9 mouse cellular contexts compared by ENCODE assay signal in genomic region chr2:32816946-32817581, GRCm38 (mm10). TPM values are rescaled to one million over a fixed set of nuclear protein-coding genes. Genes with fewer than 3 reads are reported as not detected.
A peak's percentile ranks its signal among the peaks of the same experiment; 100 is the strongest.
DNase-seq lines count a peak whose midpoint lies in the region; ATAC-seq and TF ChIP-seq lines count a peak whose summit lies in the region.
"Had no signal": no experiment of that assay in that cellular context is flagged by ENCODE, and none has a peak within 500 bp of the region (broad histone marks: within the 10 kb centered on the region; RNA-seq: fewer than 3 reads in every experiment).

No protein-coding gene starts in this region.

- no peaks in the 10 kb centered on the region for H3K27me3 ChIP-seq in embryonic facial prominence, embryonic 14.5 days (replicated peaks; ENCODE audit: control insufficient read depth, insufficient read depth, low read length)
- H3K27me3 ChIP-seq in heart, embryonic 11.5 days (ENCODE audit: control insufficient read depth, insufficient read depth, low read length) = no peaks in the 10 kb centered on the region
- no peaks in the 10 kb centered on the region for H3K27me3 ChIP-seq in thymus, adult 2 months (ENCODE audit: control insufficient read depth, insufficient read depth, low read length)
- H3K27me3 ChIP-seq: heart, embryonic 13.5 days had no signal

- H3K36me3 ChIP-seq in embryonic facial prominence, embryonic 14.5 days (ENCODE audit: control insufficient read depth, insufficient read depth, low read length) = peaks cover 36% of the 10 kb centered on the region
- 0 out of 2 replicates have a peak, but pooled peaks cover 3% of the 10 kb centered on the region for H3K36me3 ChIP-seq in heart, embryonic 11.5 days (ENCODE audit: control insufficient read depth, insufficient read depth, low read length)
- H3K36me3 ChIP-seq in thymus, adult 2 months (ENCODE audit: control insufficient read depth, insufficient read depth, low read length) = no peaks in the 10 kb centered on the region

- H3K4me1 ChIP-seq in embryonic facial prominence, embryonic 14.5 days (ENCODE audit: control insufficient read depth, insufficient read depth, low read length) = no peaks in the 10 kb centered on the region
- no peaks in the 10 kb centered on the region for H3K4me1 ChIP-seq in heart, embryonic 11.5 days (ENCODE audit: control insufficient read depth, insufficient read depth, low read length)
- H3K4me1 ChIP-seq in thymus, adult 2 months (replicated peaks; ENCODE audit: control insufficient read depth, insufficient read depth, low read length) = no peaks in the 10 kb centered on the region
- H3K4me1 ChIP-seq: heart, embryonic 13.5 days had no signal

- no peaks in the 10 kb centered on the region for H3K9me3 ChIP-seq in embryonic facial prominence, embryonic 14.5 days (ENCODE audit: control insufficient read depth, low read length)
- H3K9me3 ChIP-seq in heart, embryonic 11.5 days (replicated peaks; ENCODE audit: control insufficient read depth, low read length) = no peaks in the 10 kb centered on the region
- H3K9me3 ChIP-seq: heart, embryonic 13.5 days had no signal

- no peak overlapping the region for H3K4me3 ChIP-seq in embryonic facial prominence, embryonic 14.5 days (ENCODE audit: low read depth, low read length)
- no peak overlapping the region for H3K4me3 ChIP-seq in heart, embryonic 11.5 days (ENCODE audit: low read depth, low read length)
- H3K4me3 ChIP-seq in thymus, adult 2 months (ENCODE audit: control insufficient read depth, insufficient read depth, low read length) = no peak overlapping the region
- H3K4me3 ChIP-seq: heart, embryonic 13.5 days had no signal

- WGBS in embryonic facial prominence, embryonic 14.5 days = 70% methylated on average over 17 of the region's 17 CpGs
- 66% methylated on average over 17 of the region's 17 CpGs for WGBS in heart, embryonic 11.5 days (ENCODE audit: insufficient replicate concordance)
- WGBS in thymus, adult 2 months = 93% methylated on average over 17 of the region's 17 CpGs

- no peak overlapping the region for H3K27ac ChIP-seq in embryonic facial prominence, embryonic 14.5 days (replicated peaks; ENCODE audit: low read depth, low read length)
- no peak overlapping the region for H3K27ac ChIP-seq in heart, embryonic 11.5 days (ENCODE audit: low read depth, low read length)
- no peak overlapping the region for H3K27ac ChIP-seq in thymus, adult 2 months (ENCODE audit: control insufficient read depth, insufficient read depth, low read length)
- H3K27ac ChIP-seq: heart, embryonic 13.5 days had no signal

- no peak for TF ChIP-seq CTCF in thymus, adult 2 months (IDR thresholded peaks at IDR 0.05; ENCODE audit: borderline replicate concordance, control insufficient read depth, extremely low read depth, insufficient read depth, low read length, poor library complexity)

- ATAC-seq in embryonic facial prominence, embryonic 14.5 days (ENCODE audit: low read depth) = no peak; the same call in 1 of the 2 replicates
- no peak for ATAC-seq in heart, embryonic 11.5 days (replicated peaks; ENCODE audit: insufficient number of reproducible peaks, low FRiP score, low TSS enrichment)

- TF ChIP-seq POLR2A in thymus, adult 2 months (IDR thresholded peaks at IDR 0.05; ENCODE audit: control insufficient read depth, extremely low read depth, insufficient read depth, low read length, poor library complexity) = no peak

- no peak overlapping the region for H3K4me2 ChIP-seq in embryonic facial prominence, embryonic 14.5 days (ENCODE audit: low read depth, low read length)
- no peak overlapping the region for H3K4me2 ChIP-seq in heart, embryonic 11.5 days
- H3K4me2 ChIP-seq: heart, embryonic 13.5 days had no signal

- no peak overlapping the region for H3K9ac ChIP-seq in embryonic facial prominence, embryonic 14.5 days (ENCODE audit: low read depth, low read length)
- H3K9ac ChIP-seq in heart, embryonic 11.5 days (ENCODE audit: low read depth, low read length) = no peak overlapping the region
- H3K9ac ChIP-seq: heart, embryonic 13.5 days had no signal

- peak; percentile 20 for DNase-seq in brain, embryonic 18.5 days (ENCODE audit: low read depth, low spot score)
- DNase-seq in embryonic facial prominence, embryonic 14.5 days (ENCODE audit: low spot score) = peak; percentile 29
- peak; percentile 71 for DNase-seq in layer of hippocampus, adult 9-10 months (ENCODE audit: low spot score)
- DNase-seq in lung, postnatal 14 days = peak; percentile 29
- no peak for DNase-seq in Muller cell, postnatal 12 days (ENCODE audit: inconsistent ontology term)
- DNase-seq in ovary, adult 18-20 months (ENCODE audit: low spot score) = no peak
- no peak for DNase-seq in thymus, adult 2 months

RNA-seq across cellular contexts. Expression of gene Stxbp1, which starts 30.0 kb away (rescaled TPM):
- 26.8 and 29.7 TPM in 2 replicates for polyA plus RNA-seq in embryonic facial prominence, embryonic 14.5 days (2014; fragmentation: Nextera tagmentation; extraction: Ambion mirVana)
- 20.6 and 26.1 TPM in 2 replicates for polyA plus RNA-seq in heart, embryonic 11.5 days (2014; fragmentation: Nextera tagmentation; extraction: Ambion mirVana)
- 6.6 and 8.3 TPM in 2 replicates for polyA plus RNA-seq in thymus, adult 2 months (2012; rRNA removed)

RNA-seq across cellular contexts. Expression of gene Cfap157, which starts 32.8 kb away (rescaled TPM):
- polyA plus RNA-seq in embryonic facial prominence, embryonic 14.5 days (2014; fragmentation: Nextera tagmentation; extraction: Ambion mirVana) = 0.20 and 0.63 TPM in 2 replicates
- polyA plus RNA-seq in heart, embryonic 11.5 days (2014; fragmentation: Nextera tagmentation; extraction: Ambion mirVana) = 0.57 and 0.84 TPM in 2 replicates
- polyA plus RNA-seq in thymus, adult 2 months (2012; rRNA removed) = 0.11 and 0.27 TPM in 2 replicates

RNA-seq across cellular contexts. Expression of gene Ptrh1, which starts 41.5 kb away (rescaled TPM):
- polyA plus RNA-seq in embryonic facial prominence, embryonic 14.5 days (2014; fragmentation: Nextera tagmentation; extraction: Ambion mirVana) = 5.2 and 5.8 TPM in 2 replicates
- 3.7 and 5.7 TPM in 2 replicates for polyA plus RNA-seq in heart, embryonic 11.5 days (2014; fragmentation: Nextera tagmentation; extraction: Ambion mirVana)
- 36.5 and 43.4 TPM in 2 replicates for polyA plus RNA-seq in thymus, adult 2 months (2012; rRNA removed)

RNA-seq across cellular contexts. Expression of gene Ttc16, which starts 41.6 kb away (rescaled TPM):
- 0.22 and 0.85 TPM in 2 replicates for polyA plus RNA-seq in embryonic facial prominence, embryonic 14.5 days (2014; fragmentation: Nextera tagmentation; extraction: Ambion mirVana)
- 0.08 and 0.27 TPM in 2 replicates for polyA plus RNA-seq in heart, embryonic 11.5 days (2014; fragmentation: Nextera tagmentation; extraction: Ambion mirVana)
- polyA plus RNA-seq in thymus, adult 2 months (2012; rRNA removed) = 1.9 and 2.3 TPM in 2 replicates

RNA-seq across cellular contexts. Expression of gene Fam129b, which starts 58.9 kb away (rescaled TPM):
- 38.4 and 39.0 TPM in 2 replicates for polyA plus RNA-seq in embryonic facial prominence, embryonic 14.5 days (2014; fragmentation: Nextera tagmentation; extraction: Ambion mirVana)
- polyA plus RNA-seq in heart, embryonic 11.5 days (2014; fragmentation: Nextera tagmentation; extraction: Ambion mirVana) = 21.5 and 24.2 TPM in 2 replicates
- 20.8 and 22.9 TPM in 2 replicates for polyA plus RNA-seq in thymus, adult 2 months (2012; rRNA removed)

Comparison
In these comparisons a context has a peak if more than half of its experiments do, and no peak if none do; other contexts are left out.
1. DNase-seq: peak in brain, embryonic 18.5 days (single experiment), embryonic facial prominence, embryonic 14.5 days (single experiment), layer of hippocampus, adult 9-10 months (single experiment) and lung, postnatal 14 days (single experiment); none in Muller cell, postnatal 12 days (single experiment), ovary, adult 18-20 months (single experiment) and thymus, adult 2 months (single experiment).